ENCODE assay signal across 10 mouse cellular contexts in genomic region chr17:3288341-3288740, GRCm38 (mm10). TPM values are rescaled to one million over a fixed set of nuclear protein-coding genes. Genes with fewer than 3 reads are reported as not detected.
DNase-seq lines count a peak whose midpoint lies in the region; ATAC-seq and TF ChIP-seq lines count a peak whose summit lies in the region.
"Had no signal": no experiment of that assay in that cellular context is flagged by ENCODE, and none has a peak within 500 bp of the region (broad histone marks: within the 10 kb centered on the region; RNA-seq: fewer than 3 reads in every experiment).

No protein-coding gene starts in this region.

- H3K9ac ChIP-seq in embryonic facial prominence, embryonic 14.5 days (ENCODE audit: low read depth, low read length): no peak overlapping the region
- no peak overlapping the region for H3K9ac ChIP-seq in limb, embryonic 14.5 days (ENCODE audit: low read depth, low read length, severe bottlenecking)
- H3K9ac ChIP-seq: heart, embryonic 15.5 days; stomach, embryonic 15.5 days had no signal

- 23% methylated on average over 6 of the region's 6 CpGs for WGBS in embryonic facial prominence, embryonic 14.5 days
- 23% methylated on average over 6 of the region's 6 CpGs for WGBS in limb, embryonic 14.5 days

- ATAC-seq in embryonic facial prominence, embryonic 14.5 days (ENCODE audit: low read depth): peak; percentile 20; the same call in 1 of the 2 replicates
- no peak for ATAC-seq in limb, embryonic 14.5 days (ENCODE audit: low FRiP score, low read depth)

- no peak overlapping the region for H3K4me2 ChIP-seq in embryonic facial prominence, embryonic 14.5 days (ENCODE audit: low read depth, low read length)
- H3K4me2 ChIP-seq in limb, embryonic 14.5 days (replicated peaks; ENCODE audit: low read depth, low read length, severe bottlenecking): no peak overlapping the region
- H3K4me2 ChIP-seq: heart, embryonic 15.5 days; stomach, embryonic 15.5 days had no signal

- DNase-seq in ovary, postnatal 10 days (ENCODE audit: low spot score): peak; percentile 27
- DNase-seq in ovary, adult 18-20 months (ENCODE audit: low spot score): no peak
- peak; percentile 59 to 63 for DNase-seq in adrenal gland, postnatal 36 days
- DNase-seq in embryonic facial prominence, embryonic 14.5 days (ENCODE audit: low spot score): peak; percentile 52
- peak; percentile 31 to 69 for DNase-seq in kidney, adult 8-10 months
- peak; percentile 36 for DNase-seq in limb, embryonic 14.5 days (ENCODE audit: low spot score)
- DNase-seq in ovary, postnatal 36 days (ENCODE audit: low spot score): peak; percentile 39
- DNase-seq in urinary bladder, postnatal 36 days (ENCODE audit: low spot score in 2 of 2): peak; percentile 55 to 62

- H3K27me3 ChIP-seq in embryonic facial prominence, embryonic 14.5 days (replicated peaks; ENCODE audit: control insufficient read depth, insufficient read depth, low read length): no peaks in the 10 kb centered on the region
- H3K27me3 ChIP-seq in limb, embryonic 14.5 days (ENCODE audit: control insufficient read depth, insufficient read depth, low read length): no peaks in the 10 kb centered on the region
- H3K27me3 ChIP-seq: heart, embryonic 15.5 days; stomach, embryonic 15.5 days had no signal

- H3K4me3 ChIP-seq in embryonic facial prominence, embryonic 14.5 days (ENCODE audit: low read depth, low read length): no peak overlapping the region
- H3K4me3 ChIP-seq in limb, embryonic 14.5 days (replicated peaks; ENCODE audit: low read length): no peak overlapping the region
- H3K4me3 ChIP-seq: heart, embryonic 15.5 days; stomach, embryonic 15.5 days had no signal

- no peak overlapping the region for H3K27ac ChIP-seq in embryonic facial prominence, embryonic 14.5 days (replicated peaks; ENCODE audit: low read depth, low read length)
- no peak overlapping the region for H3K27ac ChIP-seq in limb, embryonic 14.5 days (replicated peaks; ENCODE audit: low read depth, low read length)
- H3K27ac ChIP-seq: heart, embryonic 15.5 days; stomach, embryonic 15.5 days had no signal

- H3K36me3 ChIP-seq in embryonic facial prominence, embryonic 14.5 days (ENCODE audit: control insufficient read depth, insufficient read depth, low read length): peaks cover 5% of the 10 kb centered on the region; the same call in 1 of the 2 replicates
- peaks cover 10% of the 10 kb centered on the region; the same call in 1 of the 2 replicates for H3K36me3 ChIP-seq in limb, embryonic 14.5 days (ENCODE audit: control insufficient read depth, insufficient read depth, low read length)
- H3K36me3 ChIP-seq: heart, embryonic 15.5 days had no signal

- no peaks in the 10 kb centered on the region for H3K9me3 ChIP-seq in embryonic facial prominence, embryonic 14.5 days (ENCODE audit: control insufficient read depth, low read length)
- no peaks in the 10 kb centered on the region for H3K9me3 ChIP-seq in limb, embryonic 14.5 days (ENCODE audit: control insufficient read depth, low read length)
- H3K9me3 ChIP-seq: heart, embryonic 15.5 days; stomach, embryonic 15.5 days had no signal

- TF ChIP-seq POLR2A in limb, embryonic 14.5 days (IDR thresholded peaks at IDR 0.05; ENCODE audit: borderline replicate concordance, extremely low read depth, insufficient read depth, insufficient read length): no peak

- peaks cover 7% of the 10 kb centered on the region; the same call in 1 of the 2 replicates for H3K4me1 ChIP-seq in embryonic facial prominence, embryonic 14.5 days (ENCODE audit: control insufficient read depth, insufficient read depth, low read length)
- peaks cover 21% of the 10 kb centered on the region for H3K4me1 ChIP-seq in limb, embryonic 14.5 days (ENCODE audit: control insufficient read depth, insufficient read depth, low read length)

RNA-seq across cellular contexts. Expression of gene Tiam2, which starts 38.0 kb away (rescaled TPM):
- total RNA-seq in adrenal gland, postnatal 36 days (2021): 10 to 100 TPM; 16.2 to 42.9 TPM
- 19.3 and 19.9 TPM in 2 replicates for polyA plus RNA-seq in embryonic facial prominence, embryonic 14.5 days (2014; fragmentation: Nextera tagmentation; extraction: Ambion mirVana)
- polyA plus RNA-seq in limb, embryonic 14.5 days (2012; rRNA removed): 22.3 and 25.9 TPM in 2 replicates
- 21.1 and 25.6 TPM in 2 replicates for polyA plus RNA-seq in limb, embryonic 14.5 days (2014; fragmentation: Nextera tagmentation; extraction: Ambion mirVana)
